Mouse (Mus musculus) erythroid progenitor cell, adult 5-6 weeks (primary cell): ENCODE results near the gene Meltf. TPM values are rescaled to one million over a fixed set of nuclear protein-coding genes. Genes with fewer than 3 reads are reported as not detected.

Source experiments
- total RNA-seq, 2 experiments: library from RNA; stranded (forward) in 1 of 2; stranded (reverse) in 1 of 2; fragments of 150-400 nt in 1 of 2; fragments of 186-747, 209-891 nt in 1 of 2; gene quantifications; 2 replicates each; pipeline versions ENCODE4 v1.2.3 to v1.2.4; 2015 to 2017; ENCODE audit warnings: low replicate concordance in 2 of 2

Meltf gene
- total RNA-seq, 2 experiments from 2014 or later: not detected

Other genes with a start within 250 kb of the Meltf start
- 29.3 and 38.6 TPM in 2 replicates for gene Dlg1, start 215.4 kb upstream of the Meltf start, total RNA-seq (2015; ENCODE audit: low replicate concordance)
- gene Dlg1, start 215.4 kb upstream of the Meltf start, total RNA-seq (2017; ENCODE audit: low replicate concordance): 36.5 and 63.0 TPM in 2 replicates
- gene Pigz, start 55.0 kb downstream of the Meltf start, total RNA-seq (2015; ENCODE audit: low replicate concordance): 3.2 TPM in 1 of 2 replicates, not detected in the other
- gene Pigz, start 55.0 kb downstream of the Meltf start, total RNA-seq (2017; ENCODE audit: low replicate concordance): 0.15 and 0.39 TPM in 2 replicates
- gene 0610012G03Rik, start 69.7 kb downstream of the Meltf start, total RNA-seq (2015; ENCODE audit: low replicate concordance): 10.5 and 11.9 TPM in 2 replicates
- 2.1 TPM in 1 of 2 replicates, not detected in the other for gene 0610012G03Rik, start 69.7 kb downstream of the Meltf start, total RNA-seq (2017; ENCODE audit: low replicate concordance)
- 7.9 and 9.2 TPM in 2 replicates for gene Ncbp2, start 69.7 kb downstream of the Meltf start, total RNA-seq (2015; ENCODE audit: low replicate concordance)
- 4.4 and 5.9 TPM in 2 replicates for gene Ncbp2, start 69.7 kb downstream of the Meltf start, total RNA-seq (2017; ENCODE audit: low replicate concordance)
- 6.1 and 6.3 TPM in 2 replicates for gene Senp5, start 124.5 kb downstream of the Meltf start, total RNA-seq (2015; ENCODE audit: low replicate concordance)
- 4.1 and 8.7 TPM in 2 replicates for gene Senp5, start 124.5 kb downstream of the Meltf start, total RNA-seq (2017; ENCODE audit: low replicate concordance)
- 21.3 and 23.5 TPM in 2 replicates for gene Pak2, start 200.5 kb downstream of the Meltf start, total RNA-seq (2015; ENCODE audit: low replicate concordance)
- 11.6 and 17.9 TPM in 2 replicates for gene Pak2, start 200.5 kb downstream of the Meltf start, total RNA-seq (2017; ENCODE audit: low replicate concordance)
- gene Pigx, start 220.9 kb downstream of the Meltf start, total RNA-seq (2015; ENCODE audit: low replicate concordance): 24.7 and 29.2 TPM in 2 replicates
- 4.7 and 6.2 TPM in 2 replicates for gene Pigx, start 220.9 kb downstream of the Meltf start, total RNA-seq (2017; ENCODE audit: low replicate concordance)
- gene Cep19, start 221.0 kb downstream of the Meltf start, total RNA-seq (2015; ENCODE audit: low replicate concordance): 8.8 and 10.5 TPM in 2 replicates
- 2.8 and 7.4 TPM in 2 replicates for gene Cep19, start 221.0 kb downstream of the Meltf start, total RNA-seq (2017; ENCODE audit: low replicate concordance)